Mouse (Mus musculus): ENCODE measurements around the gene Alb.

DNA sequence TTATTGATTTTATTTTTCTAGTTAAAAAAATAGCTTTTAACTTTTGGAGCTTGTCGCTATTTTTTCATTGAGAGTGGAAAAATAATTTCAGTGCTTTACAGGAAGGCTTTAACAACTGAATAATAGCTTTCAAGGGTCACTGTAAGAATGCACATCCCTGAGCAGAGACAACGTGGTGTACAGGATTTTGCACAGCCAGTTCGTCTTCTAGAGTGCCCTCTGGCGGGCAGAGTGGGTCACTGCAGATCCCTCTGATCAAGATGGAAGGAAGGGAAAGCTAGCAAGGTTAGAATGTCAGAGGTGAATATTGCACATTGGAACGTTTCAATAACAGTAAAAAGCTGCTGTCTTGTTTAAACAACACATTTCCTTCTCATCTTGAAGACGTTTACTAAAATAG is 40.0 kb downstream of the Alb start:
- TF ChIP-seq CTCF (IDR thresholded peaks at IDR 0.05; ENCODE audit: low read depth) (peak; percentile 90), EP300 (IDR thresholded peaks at IDR 0.05; ENCODE audit: low read depth) (no peak)

All from liver, postnatal 0 days (tissue).